Mouse (Mus musculus) forebrain, embryonic 11.5 days (tissue): ENCODE results near the gene Abcc2. TPM values are rescaled to one million over a fixed set of nuclear protein-coding genes. Genes with fewer than 3 reads are reported as not detected.

ENCODE experiments used
- ATAC-seq: fragments of 200-750 bp; cut with Nextera tagmentation; replicated peaks from 2 replicates; pipeline ENCODE4 v1.8.0; 2017; ENCODE audit warnings: moderate TSS enrichment; ENCODE audit not compliant: low FRiP score
- DNase-seq: peaks from one replicate; pipeline ENCODE4 v3.0.0-alpha.2; 2017; ENCODE audit warnings: low spot score
- H3K27ac ChIP-seq: fragments of 300-500 bp; sonication (generic); 2 replicates; pipeline ENCODE4 v1.5.1; 2014; ENCODE audit warnings: low read depth, low read length
- H3K27me3 ChIP-seq: fragments of 300-500 bp; sonication (generic); 2 replicates; pipeline ENCODE4 v1.6.1; 2014; ENCODE audit warnings: mild to moderate bottlenecking, low read length, mixed read lengths; ENCODE audit not compliant: control insufficient read depth, insufficient read depth
- H3K36me3 ChIP-seq: fragments of 300-500 bp; sonication (generic); 2 replicates; pipeline ENCODE4 v1.6.1; 2014; ENCODE audit warnings: mild to moderate bottlenecking, low read length, moderate library complexity, mixed read lengths; ENCODE audit not compliant: control insufficient read depth, insufficient read depth
- H3K4me1 ChIP-seq: fragments of 300-500 bp; sonication (generic); replicated peaks from 2 replicates; pipeline ENCODE4 v1.6.1; 2014; ENCODE audit warnings: low read length, mixed read lengths; ENCODE audit not compliant: control insufficient read depth, insufficient read depth
- H3K4me2 ChIP-seq: fragments of 300-500 bp; sonication (generic); 2 replicates; pipeline ENCODE4 v1.6.1; 2014; ENCODE audit warnings: low read depth, mild to moderate bottlenecking, low read length, moderate library complexity, mixed read lengths; ENCODE audit not compliant: severe bottlenecking
- H3K4me3 ChIP-seq: fragments of 300-500 bp; sonication (generic); 2 replicates; pipeline ENCODE4 v1.5.1; 2014; ENCODE audit warnings: low read depth, low read length
- H3K9ac ChIP-seq: fragments of 300-500 bp; sonication (generic); 2 replicates; pipeline ENCODE4 v1.6.1; 2014; ENCODE audit warnings: low read length
- H3K9me3 ChIP-seq: fragments of 300-500 bp; sonication (generic); 2 replicates; pipeline ENCODE4 v1.6.1; 2016; ENCODE audit warnings: low read length, mixed read lengths; ENCODE audit not compliant: control insufficient read depth
- WGBS: fragments of 180-500 bp; shearing (Covaris S2); extraction: QIAGEN DNeasy Blood & Tissue Kit; methylation state at CpG from one replicate; pipeline ENCODE4 v1.1.7; 2014; 5-methylcytosine and 5-hydroxymethylcytosine counted together
- polyA plus RNA-seq: library from polyadenylated mRNA; unstranded; fragments of >200 nt; fragmentation: Nextera tagmentation; extraction: Ambion mirVana; gene quantifications from 2 replicates; pipeline ENCODE4 v1.2.1, GENCODE M21; 2014

Gene Abcc2
- polyA plus RNA-seq, 1 experiment from 2014 or later: not detected

DNA sequence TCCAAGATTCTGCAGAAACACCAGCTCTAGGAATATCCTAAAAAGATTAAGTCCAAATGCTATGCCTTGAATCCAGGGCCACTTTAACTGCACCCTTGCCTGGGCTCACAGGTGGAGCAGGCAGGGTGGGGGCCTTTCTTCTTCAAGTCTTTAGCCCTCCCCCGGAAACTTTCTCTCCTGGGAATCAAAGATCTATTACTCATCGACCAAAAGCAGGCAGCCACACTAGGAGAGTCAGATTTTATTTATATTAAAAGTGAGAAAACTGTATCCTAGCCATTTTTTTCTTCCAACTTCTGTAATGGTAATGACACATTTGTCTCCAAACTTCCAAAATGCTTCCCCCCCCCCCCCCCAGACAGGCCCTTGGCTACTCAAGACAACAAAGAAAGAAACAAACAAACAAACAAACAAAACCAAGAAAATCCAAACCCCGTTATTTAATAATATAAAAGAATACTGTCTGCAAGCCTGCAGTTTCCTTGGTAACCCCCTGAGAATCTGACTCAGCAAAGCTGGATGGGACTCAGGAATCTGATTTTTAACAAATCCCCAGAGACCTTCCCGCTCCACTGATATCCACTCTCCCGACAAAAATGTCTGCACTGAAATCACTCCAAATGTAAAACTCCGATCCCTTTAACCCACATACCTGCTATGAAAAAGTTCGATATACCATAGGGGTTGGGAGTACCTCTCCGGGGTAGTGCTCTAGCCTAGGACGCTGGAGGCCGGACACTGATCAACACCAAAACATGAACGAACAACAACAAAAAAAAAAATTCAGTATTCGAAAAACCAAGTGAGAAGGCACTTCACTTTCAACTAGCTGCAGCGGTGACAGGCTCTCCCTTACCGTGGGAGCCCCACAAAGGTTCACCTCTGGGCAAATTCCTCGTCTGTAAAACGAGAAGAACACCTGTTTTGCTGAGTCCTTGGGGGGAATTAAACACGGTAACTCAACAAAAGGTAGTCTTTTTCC, 96.4 kb downstream of the Abcc2 start:
- no peak for ATAC-seq
- Histone ChIP-seq H3K9ac (peak overlapping the region; percentile 90), H3K4me2 (peak overlapping the region; percentile 62), H3K27ac (peak overlapping the region; percentile 87), H3K4me1 (peaks cover 12% of the 10 kb centered on the region), H3K27me3 (no peaks in the 10 kb centered on the region), H3K4me3 (peak overlapping the region; percentile 71), H3K9me3 (peaks cover 2% of the 10 kb centered on the region; the same call in 1 of the 2 replicates), H3K36me3 (peaks cover 3% of the 10 kb centered on the region)
- DNase-seq: no peak
- WGBS: 6% methylated on average over 17 of the region's 17 CpGs

GRCm38 (mm10) chr19:43879401-43880212, 97.6 kb downstream of the Abcc2 start:
- Histone ChIP-seq H3K4me3 (peak overlapping the region; percentile 71), H3K27me3 (no peaks in the 10 kb centered on the region), H3K9me3 (peaks cover 2% of the 10 kb centered on the region; the same call in 1 of the 2 replicates)

GRCm38 (mm10) chr19:43880420-43880819, 98.4 kb downstream of the Abcc2 start:
- DNase-seq (no peak), ATAC-seq (no peak)
- WGBS: 18% methylated on average over 3 of the region's 3 CpGs
- Histone ChIP-seq H3K27ac (no peak overlapping the region), H3K9me3 (peaks cover 2% of the 10 kb centered on the region; the same call in 1 of the 2 replicates), H3K4me3 (no peak overlapping the region), H3K36me3 (no peaks in the 10 kb centered on the region), H3K4me1 (peaks cover 12% of the 10 kb centered on the region), H3K4me2 (no peak overlapping the region), H3K27me3 (no peaks in the 10 kb centered on the region), H3K9ac (no peak overlapping the region)

More at GRCm38 (mm10) chr19:43879401-43880212, 97.6 kb downstream of the Abcc2 start:
- Histone ChIP-seq H3K27ac (peak overlapping the region; percentile 87), H3K4me2 (peak overlapping the region; percentile 62), H3K4me1 (peaks cover 12% of the 10 kb centered on the region), H3K36me3 (peaks cover 2% of the 10 kb centered on the region), H3K9ac (peak overlapping the region; percentile 90)
- 1% methylated on average over 41 of the region's 41 CpGs for WGBS
- DNase-seq: peak; percentile 94
- ATAC-seq: peak; percentile 89

DNA sequence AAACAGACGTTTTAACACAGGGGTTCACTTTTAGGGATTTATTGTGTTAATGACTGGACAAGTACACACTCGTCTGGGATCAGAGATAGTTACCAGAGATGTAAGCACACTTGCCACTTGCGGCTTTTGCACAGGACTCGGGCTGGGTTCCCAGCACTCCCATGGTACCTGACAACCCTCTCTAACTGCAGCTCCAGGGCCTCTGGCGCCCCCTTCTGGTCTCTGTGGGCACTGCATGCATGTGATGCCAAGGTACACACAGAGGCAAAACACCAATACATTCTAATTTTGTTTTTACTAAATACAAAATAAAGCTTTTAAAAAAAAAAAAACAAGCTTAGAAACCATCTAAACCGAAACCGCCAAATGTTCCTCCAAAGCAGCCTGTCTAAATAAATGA, 99.6 kb downstream of the Abcc2 start:
- peak; percentile 61 for DNase-seq
- H3K27me3 ChIP-seq: no peaks in the 10 kb centered on the region
- peaks cover 2% of the 10 kb centered on the region; the same call in 1 of the 2 replicates for H3K9me3 ChIP-seq
- peaks cover 4% of the 10 kb centered on the region; the same call in 1 of the 2 replicates for H3K4me1 ChIP-seq
- no peak overlapping the region for H3K9ac ChIP-seq
- ATAC-seq: no peak
- no peaks in the 10 kb centered on the region for H3K36me3 ChIP-seq
- 87% methylated on average over 7 of the region's 7 CpGs for WGBS
- no peak overlapping the region for H3K4me3 ChIP-seq
- no peak overlapping the region for H3K4me2 ChIP-seq
- no peak overlapping the region for H3K27ac ChIP-seq

GRCm38 (mm10) chr19:43882895-43883573, 101.0 kb downstream of the Abcc2 start:
- Histone ChIP-seq H3K4me3 (no peak overlapping the region), H3K27me3 (no peaks in the 10 kb centered on the region), H3K9me3 (peaks cover 2% of the 10 kb centered on the region; the same call in 1 of the 2 replicates), H3K27ac (peak overlapping the region; percentile 62), H3K36me3 (no peaks in the 10 kb centered on the region), H3K4me1 (peaks cover 3% of the 10 kb centered on the region; the same call in 1 of the 2 replicates), H3K4me2 (peak overlapping the region; percentile 31; the same call in 1 of the 2 replicates), H3K9ac (peak overlapping the region; percentile 44)
- ATAC-seq (peak; percentile 53; the same call in 1 of the 2 replicates), DNase-seq (peak; percentile 77)
- 24% methylated on average over 18 of the region's 18 CpGs for WGBS

GRCm38 (mm10) chr19:43884668-43885498, 102.9 kb downstream of the Abcc2 start:
- peaks cover 3% of the 10 kb centered on the region; the same call in 1 of the 2 replicates for H3K4me1 ChIP-seq
- DNase-seq (no peak), ATAC-seq (no peak)
- peaks cover 2% of the 10 kb centered on the region; the same call in 1 of the 2 replicates for H3K9me3 ChIP-seq
- no peaks in the 10 kb centered on the region for H3K36me3 ChIP-seq
- no peak overlapping the region for H3K4me2 ChIP-seq
- H3K4me3 ChIP-seq: no peak overlapping the region
- no peak overlapping the region for H3K27ac ChIP-seq
- no peak overlapping the region for H3K9ac ChIP-seq
- WGBS: 81% methylated on average over 13 of the region's 13 CpGs
- H3K27me3 ChIP-seq: no peaks in the 10 kb centered on the region

DNA sequence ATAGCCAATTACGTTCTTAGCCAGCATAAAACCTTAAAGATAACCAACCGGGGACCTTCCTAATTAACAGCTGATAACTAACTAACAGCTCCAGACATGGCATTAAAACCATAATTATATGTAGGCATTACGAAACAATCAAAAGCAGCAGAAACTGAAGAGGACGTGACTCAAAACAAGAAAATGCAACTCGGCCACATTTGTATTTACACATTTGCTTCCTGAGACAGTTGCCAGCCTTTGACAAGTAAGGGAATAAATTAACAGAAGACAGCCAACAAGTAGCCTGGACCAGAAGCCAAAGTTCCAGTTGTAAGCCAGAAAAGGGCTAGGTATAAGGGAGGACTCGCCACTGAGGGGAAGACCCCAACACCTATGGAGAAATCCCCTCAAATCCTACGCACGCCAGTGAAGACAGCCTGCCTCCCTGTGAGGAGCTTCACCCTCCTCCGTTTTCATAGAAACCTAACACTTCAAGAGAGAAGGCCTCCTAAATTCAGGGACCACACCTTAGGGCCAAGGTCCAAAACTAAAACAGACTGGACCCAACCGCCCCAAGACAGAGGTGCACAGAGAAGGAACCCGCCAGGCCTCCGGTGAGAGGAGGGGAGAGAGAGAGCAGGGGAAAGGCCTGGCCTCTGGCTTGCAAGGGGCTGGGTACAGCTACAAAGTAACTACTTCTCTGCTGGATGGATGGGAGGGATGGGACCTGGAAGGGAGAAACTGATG, 104.5 kb downstream of the Abcc2 start:
- WGBS: 85% methylated on average over 12 of the region's 12 CpGs
- DNase-seq (no peak), ATAC-seq (no peak)
- peaks cover 2% of the 10 kb centered on the region; the same call in 1 of the 2 replicates for H3K9me3 ChIP-seq
- no peak overlapping the region for H3K4me3 ChIP-seq
- H3K4me2 ChIP-seq: no peak overlapping the region
- no peaks in the 10 kb centered on the region for H3K27me3 ChIP-seq
- no peaks in the 10 kb centered on the region for H3K36me3 ChIP-seq
- H3K27ac ChIP-seq: no peak overlapping the region
- H3K4me1 ChIP-seq: peaks cover 3% of the 10 kb centered on the region; the same call in 1 of the 2 replicates
- no peak overlapping the region for H3K9ac ChIP-seq
